Mouse (Mus musculus): ENCODE results near the gene Olfr559. TPM values are rescaled to one million over a fixed set of nuclear protein-coding genes. Genes with fewer than 3 reads are reported as not detected.
A peak's percentile ranks its signal among the peaks of the same experiment; 100 is the strongest.

Gene Olfr559
- total RNA-seq (2021): not detected
- long read RNA-seq, experiment 1: 0 reads
- long read RNA-seq, experiment 2: 0 reads

- no peak for DNase-seq
These were observed at the start of gene Olfr559 for GRCm38 (mm10) chr7:102727391-102727790. Olfr559 (minus strand) TSS chr7:102727491.

DNA sequence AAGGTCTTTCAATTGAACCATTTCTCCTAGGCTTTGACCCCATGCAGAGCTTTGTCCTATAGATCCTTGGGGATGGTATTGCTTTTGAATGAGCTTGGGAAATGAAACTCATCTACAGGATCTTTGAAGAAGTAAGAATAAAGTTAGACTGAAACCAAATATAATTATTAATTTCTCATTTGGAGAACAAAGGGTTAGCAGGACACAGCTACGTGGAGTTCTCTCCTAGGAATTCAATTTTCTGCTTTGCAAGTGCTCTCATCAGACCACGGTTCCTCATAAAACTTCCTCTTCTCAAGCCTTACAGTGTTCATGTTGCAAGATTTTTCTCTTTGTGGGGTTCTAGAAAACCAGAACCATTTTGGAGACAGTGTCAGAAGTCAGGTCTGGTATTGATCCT is 43.6 kb upstream of the Olfr559 start, which contains the start of gene Olfr561:
TSS of gene Olfr561 (plus strand) at position 301 of the 400 bp plus-strand sequence.
- DNase-seq: no peak

DNA sequence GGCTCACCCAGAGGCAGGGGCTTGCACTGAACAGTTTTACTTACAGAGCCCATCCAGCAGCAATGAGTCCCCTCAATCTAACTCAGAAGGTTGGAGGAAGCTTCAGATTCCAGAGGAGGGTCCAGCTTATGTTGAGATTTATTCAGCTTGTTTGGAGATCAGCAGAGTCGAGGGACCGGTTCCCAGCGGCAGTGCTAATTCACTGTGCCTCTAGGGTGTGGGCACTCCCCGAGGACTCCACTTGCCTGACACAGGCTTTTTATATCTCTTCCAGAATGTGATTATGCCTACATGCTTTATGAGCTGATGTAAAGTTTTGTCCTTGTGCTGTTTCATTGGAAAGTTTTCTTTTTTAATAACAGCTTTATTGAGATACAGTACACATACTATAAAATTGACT is 32.0 kb upstream of the Olfr559 start, which contains the start of the genes Olfr560 and Olfr78:
TSS of gene Olfr560 (minus strand) at position 101 of the 400 bp plus-strand sequence.
TSS of gene Olfr78 (minus strand) at position 206 of the 400 bp plus-strand sequence.
- no peak for DNase-seq

DNA sequence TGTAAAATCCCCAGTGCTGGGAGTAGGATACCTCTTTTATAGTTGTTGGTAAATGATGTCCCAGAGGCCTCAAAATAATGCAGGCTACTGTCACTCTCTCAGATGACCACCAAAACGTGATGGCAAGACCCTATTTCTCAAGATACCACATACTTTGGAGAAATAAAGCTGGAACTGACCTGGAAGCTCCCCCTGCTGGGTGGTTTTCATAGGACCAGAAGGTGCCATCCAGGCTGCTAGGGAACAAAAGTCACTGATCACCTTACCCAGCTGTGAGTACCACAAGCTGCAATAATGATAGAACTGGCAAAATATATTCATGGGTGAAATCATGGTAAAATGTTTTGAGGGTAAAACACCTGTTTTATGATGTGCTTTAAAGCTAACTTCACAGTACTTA is 24.8 kb upstream of the Olfr559 start:
- no peak for DNase-seq

DNA sequence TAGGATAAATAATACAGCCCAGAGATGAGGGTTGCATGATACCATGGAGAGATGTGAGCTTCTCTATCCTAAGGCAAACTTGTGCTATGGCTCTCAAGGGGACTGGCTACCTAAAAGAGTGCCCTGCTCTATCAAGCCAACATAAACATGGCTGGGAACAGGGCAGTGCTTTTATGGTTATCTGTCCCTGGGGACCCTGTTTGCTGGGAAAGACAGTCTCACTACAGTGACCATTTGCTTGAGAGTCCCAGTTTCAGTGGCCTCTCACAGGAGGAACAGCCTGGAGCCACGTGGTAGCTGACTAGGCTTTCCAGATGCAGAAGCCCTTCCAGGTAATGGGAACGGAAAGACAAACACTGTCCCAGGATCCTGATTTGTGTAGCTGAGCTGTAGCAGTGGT is 10.4 kb upstream of the Olfr559 start:
- DNase-seq: no peak

- no peak for DNase-seq
These were observed 6.5 kb upstream of the Olfr559 start for GRCm38 (mm10) chr7:102733793-102734192.

DNA sequence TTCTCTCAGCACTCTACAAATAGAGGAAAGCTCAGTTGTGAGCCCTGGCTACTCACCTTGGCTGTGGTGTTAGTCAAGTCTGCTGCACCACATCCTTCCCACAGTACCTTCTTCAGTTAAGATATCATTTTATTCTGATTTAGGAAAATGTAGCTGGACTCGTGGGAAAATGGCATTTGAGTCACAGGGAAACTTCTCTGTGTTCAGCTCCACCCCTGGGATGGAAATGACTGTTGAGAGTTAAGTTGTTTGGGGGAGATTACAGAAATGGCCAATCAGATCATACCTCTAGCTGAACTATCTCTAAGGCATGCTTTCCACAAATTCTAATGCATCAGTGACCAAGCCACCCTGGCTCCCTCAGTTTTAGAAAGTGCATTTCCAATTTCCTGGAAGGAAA is 8.3 kb downstream of the Olfr559 start, which contains the start of gene Olfr33:
TSS of gene Olfr33 (minus strand) at position 101 of the 400 bp plus-strand sequence.
- DNase-seq: no peak

DNA sequence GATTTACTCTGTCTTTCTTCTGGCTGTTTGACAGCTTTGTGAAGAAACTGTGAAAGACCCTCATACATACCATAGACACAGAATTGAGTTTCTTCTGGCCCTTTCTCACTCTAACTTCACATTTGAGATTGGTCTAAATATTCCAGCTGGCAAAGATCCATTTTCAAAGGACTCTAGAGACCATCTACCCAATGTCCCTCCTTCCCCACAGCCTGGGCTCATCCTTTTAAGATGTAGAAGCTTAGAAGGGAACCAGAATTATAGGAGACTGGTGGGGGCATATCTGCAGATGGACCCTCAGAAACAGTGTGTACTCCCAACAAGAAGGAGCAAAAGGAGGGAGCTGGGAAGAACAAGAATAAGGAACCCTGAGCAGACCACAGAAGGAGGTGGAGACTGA is 25.4 kb downstream of the Olfr559 start, which contains the start of gene Olfr558:
TSS of gene Olfr558 (plus strand) at position 301 of the 400 bp plus-strand sequence.
- DNase-seq: no peak

DNA sequence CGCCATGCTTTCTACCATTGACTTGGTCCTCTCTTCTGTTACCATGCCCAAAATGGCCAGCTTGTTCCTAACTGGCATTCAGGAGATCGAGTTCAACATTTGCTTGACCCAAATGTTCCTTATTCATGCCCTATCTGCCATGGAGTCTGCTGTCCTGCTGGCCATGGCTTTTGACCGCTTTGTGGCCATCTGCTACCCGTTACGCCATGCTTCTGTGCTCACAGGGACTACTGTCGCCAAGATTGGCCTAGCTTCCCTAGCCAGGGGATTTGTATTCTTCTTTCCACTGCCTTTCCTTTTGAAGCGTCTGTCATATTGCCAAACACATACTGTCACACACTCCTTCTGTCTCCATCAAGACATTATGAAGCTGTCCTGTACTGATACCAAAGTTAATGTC is 28.8 kb downstream of the Olfr559 start:
- DNase-seq: no peak

DNA sequence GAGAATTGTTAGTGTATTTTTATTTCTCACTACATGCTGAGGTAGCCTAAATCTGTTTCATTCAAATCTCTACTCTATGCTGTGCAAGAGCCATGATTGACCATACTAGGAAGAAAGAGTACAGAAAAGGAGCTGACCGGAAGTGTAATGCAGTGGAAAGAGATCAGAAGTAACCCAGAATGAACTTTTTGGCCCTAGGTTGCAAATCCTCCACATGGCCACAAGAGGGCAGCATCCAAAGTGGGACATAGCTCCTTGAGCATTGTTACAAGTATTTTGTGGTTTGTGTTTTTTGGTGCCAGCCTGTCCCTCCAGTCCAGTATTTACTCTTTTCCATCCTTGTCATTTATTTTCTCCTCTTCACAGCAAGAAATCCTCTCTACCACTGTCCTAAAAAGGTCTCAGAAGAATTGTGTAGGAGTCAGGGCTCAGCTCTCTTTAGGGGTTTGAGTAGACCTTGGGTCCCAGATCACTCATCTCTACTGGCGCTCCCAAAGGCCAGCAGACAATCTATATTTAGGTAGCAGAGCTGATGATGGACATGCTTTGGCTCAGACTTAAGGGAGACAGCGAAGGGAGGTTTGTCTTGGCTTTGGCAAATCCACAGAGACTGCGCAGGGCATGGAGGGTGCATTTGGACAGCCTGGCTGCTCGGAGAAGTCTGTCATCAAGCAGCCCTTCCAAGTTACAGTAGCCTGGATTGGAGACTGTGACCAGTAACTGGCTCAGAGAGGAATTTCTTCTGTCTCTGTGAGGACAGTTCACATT is 31.7 kb downstream of the Olfr559 start, which contains the start of gene Olfr557:
TSS of gene Olfr557 (plus strand) at position 553 of the 768 bp plus-strand sequence.
- DNase-seq: no peak

- peak; percentile 92 for DNase-seq
These were observed 40.3 kb downstream of the Olfr559 start, which contains the start of gene Trim68 for GRCm38 (mm10) chr7:102686944-102687501. Trim68 (minus strand) TSS chr7:102687327.

DNA sequence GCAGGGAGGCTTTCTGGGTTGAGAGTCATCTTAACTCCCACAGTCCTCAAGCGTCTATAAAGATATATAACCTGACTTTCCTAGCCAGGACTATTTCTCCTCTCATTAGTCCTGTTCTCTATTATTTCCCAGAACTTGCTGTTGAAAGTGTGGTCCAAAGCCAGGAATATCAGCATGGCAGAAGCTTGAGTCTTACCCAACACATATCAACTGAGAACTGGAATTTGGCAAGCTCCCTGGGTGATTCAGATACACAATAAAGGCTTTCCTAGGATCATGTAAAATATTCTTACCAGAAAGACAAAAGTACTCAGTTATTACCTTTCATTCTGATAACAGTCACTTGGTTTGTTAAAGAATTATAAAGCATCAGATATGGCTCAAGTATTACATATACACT is 45.4 kb downstream of the Olfr559 start:
- no peak for DNase-seq

DNA sequence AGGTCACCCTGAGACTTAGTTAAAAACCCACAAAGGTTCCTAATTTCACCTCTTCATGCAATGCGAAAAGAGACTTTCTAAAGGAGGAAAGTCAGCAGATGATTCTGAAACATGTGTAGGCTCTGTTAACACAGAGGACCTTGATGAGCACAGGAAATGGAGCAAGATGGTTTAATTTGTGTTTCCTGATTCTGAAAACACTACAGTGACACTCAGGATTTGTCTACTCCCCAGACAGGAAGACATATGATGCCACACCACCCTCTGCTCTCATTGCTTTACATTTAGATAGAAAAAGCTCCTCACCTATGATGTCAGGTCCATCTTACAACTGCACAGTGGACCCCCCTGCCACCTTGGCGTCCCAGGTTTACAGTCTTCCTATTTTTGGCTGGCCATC is 51.1 kb downstream of the Olfr559 start:
- no peak for DNase-seq

Other genes with a start within 250 kb of the Olfr559 start
- not detected for gene Olfr543, start 245.8 kb downstream of the Olfr559 start, total RNA-seq (2021)
- not detected for gene Olfr544, start 239.2 kb downstream of the Olfr559 start, total RNA-seq (2021)
- gene Olfr545, start 227.9 kb downstream of the Olfr559 start, total RNA-seq (2021): not detected
- not detected for gene Olfr547, start 192.7 kb downstream of the Olfr559 start, total RNA-seq (2021)
- gene Olfr548-ps1, start 186.6 kb downstream of the Olfr559 start, total RNA-seq (2021): not detected
- gene Olfr549, start 177.6 kb downstream of the Olfr559 start, total RNA-seq (2021): not detected
- gene Trim21, start 162.0 kb downstream of the Olfr559 start, total RNA-seq (2021): 1 to 10 TPM; 2.8 to 3.8 TPM
- gene Olfr550, start 156.0 kb downstream of the Olfr559 start, total RNA-seq (2021): under 1 TPM in 1 of 2 experiments, not detected in 1; 0.16 TPM
- gene Olfr551, start 135.6 kb downstream of the Olfr559 start, total RNA-seq (2021): not detected
- gene Olfr552, start 129.7 kb downstream of the Olfr559 start, total RNA-seq (2021): under 1 TPM; 0.10 to 0.11 TPM
- not detected for gene Olfr553, start 109.3 kb downstream of the Olfr559 start, total RNA-seq (2021)
- gene Olfr554, start 89.1 kb downstream of the Olfr559 start, total RNA-seq (2021): not detected
- not detected for gene Olfr555, start 68.7 kb downstream of the Olfr559 start, total RNA-seq (2021)
- not detected for gene Olfr556, start 62.6 kb downstream of the Olfr559 start, total RNA-seq (2021)
- 1 to 10 TPM; 4.0 to 4.1 TPM for gene Trim68, start 40.2 kb downstream of the Olfr559 start, total RNA-seq (2021)
- gene Olfr557, start 31.6 kb downstream of the Olfr559 start, total RNA-seq (2021): not detected
- gene Olfr558, start 25.3 kb downstream of the Olfr559 start, total RNA-seq (2021): 1 to 10 TPM; 1.4 to 1.8 TPM
- gene Olfr33, start 8.4 kb downstream of the Olfr559 start, total RNA-seq (2021): under 1 TPM in 1 of 2 experiments, not detected in 1; 0.31 TPM
- not detected for gene Olfr560, start 31.9 kb upstream of the Olfr559 start, total RNA-seq (2021)
- under 1 TPM; 0.31 to 0.56 TPM for gene Olfr78, start 32.0 kb upstream of the Olfr559 start, total RNA-seq (2021)
- gene Olfr561, start 43.7 kb upstream of the Olfr559 start, total RNA-seq (2021): not detected
- gene Olfr564, start 76.0 kb upstream of the Olfr559 start, total RNA-seq (2021): not detected
- gene Olfr566, start 131.3 kb upstream of the Olfr559 start, total RNA-seq (2021): not detected
- gene Olfr568, start 149.6 kb upstream of the Olfr559 start, total RNA-seq (2021): not detected
- not detected for gene Olfr569, start 163.4 kb upstream of the Olfr559 start, total RNA-seq (2021)
- gene Olfr570, start 167.1 kb upstream of the Olfr559 start, total RNA-seq (2021): not detected
- not detected for gene Olfr571, start 190.0 kb upstream of the Olfr559 start, total RNA-seq (2021)
- gene Olfr572, start 196.9 kb upstream of the Olfr559 start, total RNA-seq (2021): not detected
- not detected for gene Olfr573-ps1, start 215.1 kb upstream of the Olfr559 start, total RNA-seq (2021)
- not detected for gene Olfr574, start 221.0 kb upstream of the Olfr559 start, total RNA-seq (2021)
- not detected for gene Olfr575, start 231.3 kb upstream of the Olfr559 start, total RNA-seq (2021)
- gene Olfr576, start 235.2 kb upstream of the Olfr559 start, total RNA-seq (2021): not detected
- gene Olfr577, start 248.5 kb upstream of the Olfr559 start, total RNA-seq (2021): not detected

Data from gastrocnemius, postnatal 25 days (tissue).